Mouse (Mus musculus) stomach, embryonic 16.5 days (tissue): ENCODE data around the gene Olfr212. TPM values are rescaled to one million over a fixed set of nuclear protein-coding genes. Genes with fewer than 3 reads are reported as not detected.
"Not testable (repeated sequence)": the region's sequence is repeated elsewhere in the genome, so short reads cannot be mapped to it uniquely, and the experiment has no call there.

Experiments
- ATAC-seq: fragments of 200-750 bp; cut with Nextera tagmentation; 2 replicates; pipeline ENCODE4 v1.8.0; 2017; ENCODE audit warnings: moderate number of reproducible peaks, moderate TSS enrichment; ENCODE audit not compliant: insufficient read depth, low FRiP score
- H3K27ac ChIP-seq: fragments of 300-500 bp; sonication (generic); 2 replicates; pipeline ENCODE4 v1.5.1; 2014; ENCODE audit warnings: low read length
- H3K27me3 ChIP-seq: fragments of 300-500 bp; sonication (generic); 2 replicates; pipeline ENCODE4 v1.6.1; 2014; ENCODE audit warnings: low read length, control low read depth, mixed read lengths; ENCODE audit not compliant: control insufficient read depth, insufficient read depth
- H3K36me3 ChIP-seq: fragments of 300-500 bp; sonication (generic); 2 replicates; pipeline ENCODE4 v1.6.1; 2014; ENCODE audit warnings: low read length; ENCODE audit not compliant: control insufficient read depth, insufficient read depth
- H3K4me1 ChIP-seq: fragments of 300-500 bp; sonication (generic); 2 replicates; pipeline ENCODE4 v1.6.1; 2014; ENCODE audit warnings: low read length, control low read depth, mixed read lengths; ENCODE audit not compliant: control insufficient read depth, insufficient read depth
- H3K4me2 ChIP-seq: fragments of 300-500 bp; sonication (generic); 2 replicates; pipeline ENCODE4 v1.6.1; 2014; ENCODE audit warnings: low read depth, low read length, mixed read lengths
- H3K4me3 ChIP-seq: fragments of 300-500 bp; sonication (generic); replicated peaks from 2 replicates; pipeline ENCODE4 v1.5.1; 2014; ENCODE audit warnings: mild to moderate bottlenecking, low read length
- H3K9ac ChIP-seq: fragments of 300-500 bp; sonication (generic); 2 replicates; pipeline ENCODE4 v1.6.1; 2014; ENCODE audit warnings: low read length
- H3K9me3 ChIP-seq: fragments of 300-500 bp; sonication (generic); replicated peaks from 2 replicates; pipeline ENCODE4 v1.6.1; 2016; ENCODE audit warnings: low read length, control low read depth; ENCODE audit not compliant: control insufficient read depth
- WGBS: fragments of 180-500 bp; shearing (Covaris S2); extraction: QIAGEN DNeasy Blood & Tissue Kit; methylation state at CpG from one replicate; pipeline ENCODE4 v1.1.7; 2014; 5-methylcytosine and 5-hydroxymethylcytosine counted together
- polyA plus RNA-seq: library from polyadenylated mRNA; unstranded; fragments of >200 nt; fragmentation: Nextera tagmentation; extraction: Ambion mirVana; gene quantifications from 2 replicates; pipeline ENCODE4 v1.2.1, GENCODE M21; 2015

Olfr212 gene
- polyA plus RNA-seq, 1 experiment from 2014 or later = not detected

- Histone ChIP-seq H3K4me2 (no peak overlapping the region), H3K9me3 (no peaks in the 10 kb centered on the region), H3K4me1 (no peaks in the 10 kb centered on the region), H3K9ac (no peak overlapping the region), H3K36me3 (no peaks in the 10 kb centered on the region), H3K27me3 (no peaks in the 10 kb centered on the region), H3K4me3 (no peak overlapping the region), H3K27ac (no peak overlapping the region)
- WGBS = 79% methylated on average over 1 of the region's 1 CpGs
- ATAC-seq = no peak
Measured at GRCm38 (mm10) chr6:116495960-116496359, 10.4 kb upstream of the Olfr212 start.

- Histone ChIP-seq H3K27ac (no peak overlapping the region), H3K9ac (no peak overlapping the region), H3K4me1 (no peaks in the 10 kb centered on the region), H3K27me3 (no peaks in the 10 kb centered on the region), H3K9me3 (no peaks in the 10 kb centered on the region), H3K4me2 (no peak overlapping the region), H3K4me3 (no peak overlapping the region), H3K36me3 (no peaks in the 10 kb centered on the region)
- no peak for ATAC-seq
Measured at GRCm38 (mm10) chr6:116514832-116515231, 8.5 kb downstream of the Olfr212 start.

- Histone ChIP-seq H3K4me3 (no peak within 1 kb of the TSS), H3K27ac (no peak within 1 kb of the TSS), H3K9ac (no peak within 1 kb of the TSS), H3K9me3 (no peaks in the 10 kb centered on the region), H3K4me1 (no peaks in the 10 kb centered on the region), H3K27me3 (no peaks in the 10 kb centered on the region), H3K4me2 (no peak within 1 kb of the TSS), H3K36me3 (no peaks in the 10 kb centered on the region)
- WGBS = 76% methylated on average over 1 of the region's 1 CpGs
- ATAC-seq = no peak
Measured at GRCm38 (mm10) chr6:116538156-116538555, 31.8 kb downstream of the Olfr212 start, which contains the start of gene Olfr213. Gene Olfr213 (plus strand): TSS chr6:116538456.

DNA sequence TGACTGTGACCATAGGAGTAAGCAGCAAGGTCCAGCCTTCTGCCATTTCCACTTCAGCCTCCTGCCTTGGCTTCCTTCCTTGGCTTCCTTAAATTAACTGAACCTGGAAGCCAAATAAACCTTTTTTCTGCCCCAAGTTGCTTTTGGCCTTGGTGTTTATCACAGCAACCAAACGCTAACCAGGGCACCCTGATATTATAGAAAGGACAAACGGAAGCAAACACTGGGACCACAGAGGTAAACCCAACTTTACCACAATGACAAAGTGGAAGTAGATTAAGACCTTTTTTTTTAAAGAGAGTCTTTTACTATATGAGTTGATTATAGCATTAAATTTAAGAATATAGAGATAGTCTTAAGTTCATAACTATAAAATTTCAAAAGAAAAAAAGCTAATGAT, 36.2 kb downstream of the Olfr212 start:
- Histone ChIP-seq H3K27ac (no peak overlapping the region), H3K4me3 (no peak overlapping the region), H3K9ac (no peak overlapping the region), H3K9me3 (no peaks in the 10 kb centered on the region), H3K27me3 (no peaks in the 10 kb centered on the region), H3K4me1 (no peaks in the 10 kb centered on the region), H3K36me3 (no peaks in the 10 kb centered on the region), H3K4me2 (no peak overlapping the region)
- no peak for ATAC-seq
- WGBS = 72% methylated on average over 2 of the region's 2 CpGs

DNA sequence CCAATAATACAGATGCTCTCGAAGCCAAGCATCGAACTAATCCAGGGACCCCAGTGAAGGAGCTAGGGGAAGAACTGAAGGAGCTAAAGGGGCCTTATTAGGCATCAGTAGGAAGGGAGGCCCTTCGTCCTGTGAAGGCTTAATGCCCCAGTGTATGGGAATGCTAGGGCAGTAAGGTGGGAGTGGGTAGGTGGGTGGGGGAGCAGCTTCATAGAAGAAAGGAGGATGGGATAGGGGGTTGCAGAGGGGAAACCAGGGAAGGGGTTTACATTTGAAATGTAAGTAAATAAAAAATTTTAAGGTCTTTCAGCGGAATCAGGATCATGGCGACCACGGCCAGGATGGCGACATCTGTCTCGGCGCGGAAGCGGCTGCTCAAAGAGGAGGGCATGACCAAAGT, 44.5 kb downstream of the Olfr212 start, which contains the start of gene Gm5580:
Gene Gm5580, plus strand, starts transcription at position 301 of the 400 bp plus-strand sequence.
- H3K4me2 ChIP-seq, H3K27ac ChIP-seq, ATAC-seq, H3K9ac ChIP-seq, H3K27me3 ChIP-seq, H3K4me3 ChIP-seq, H3K4me1 ChIP-seq, H3K36me3 ChIP-seq, H3K9me3 ChIP-seq: not testable (repeated sequence)
- 93% methylated on average over 11 of the region's 11 CpGs for WGBS

GRCm38 (mm10) chr6:116553935-116554334, 47.6 kb downstream of the Olfr212 start, which contains the start of gene Olfr214:
Gene Olfr214 (plus strand): TSS chr6:116554235.
- H3K36me3 ChIP-seq = no peaks in the 10 kb centered on the region
- no peak within 1 kb of the TSS for H3K9ac ChIP-seq
- H3K4me2 ChIP-seq = no peak within 1 kb of the TSS
- H3K27ac ChIP-seq = no peak within 1 kb of the TSS
- ATAC-seq = no peak
- no peaks in the 10 kb centered on the region for H3K27me3 ChIP-seq
- H3K9me3 ChIP-seq = no peaks in the 10 kb centered on the region
- WGBS = 73% methylated on average over 1 of the region's 1 CpGs
- H3K4me3 ChIP-seq = no peak within 1 kb of the TSS
- no peaks in the 10 kb centered on the region for H3K4me1 ChIP-seq

DNA sequence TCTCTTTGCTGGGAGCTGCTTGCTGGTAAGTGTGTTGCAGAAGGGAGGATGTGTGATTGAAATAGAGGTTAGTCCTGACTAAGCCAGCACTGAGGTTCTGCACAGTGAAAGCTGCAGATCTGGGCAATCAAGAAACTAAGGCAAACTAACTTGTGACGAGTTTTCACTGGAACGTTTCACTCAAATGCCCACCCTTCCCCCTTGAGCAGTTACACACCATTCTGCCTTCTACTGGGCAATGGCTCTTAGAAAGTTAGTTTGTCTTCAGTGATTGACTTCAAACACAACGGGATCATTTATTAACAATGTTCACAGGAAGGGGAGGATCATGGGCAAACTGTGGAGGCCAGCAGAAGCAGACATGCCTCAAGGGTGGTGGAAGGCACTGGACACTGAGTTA, 48.6 kb downstream of the Olfr212 start:
- H3K36me3 ChIP-seq = no peaks in the 10 kb centered on the region
- no peak overlapping the region for H3K27ac ChIP-seq
- no peaks in the 10 kb centered on the region for H3K9me3 ChIP-seq
- ATAC-seq = no peak
- H3K4me3 ChIP-seq = no peak overlapping the region
- no peaks in the 10 kb centered on the region for H3K4me1 ChIP-seq
- no peaks in the 10 kb centered on the region for H3K27me3 ChIP-seq
- H3K9ac ChIP-seq = no peak overlapping the region
- H3K4me2 ChIP-seq = no peak overlapping the region
- 47% methylated on average over 3 of the region's 3 CpGs for WGBS

Other genes starting within 250 kb of the Olfr212 start
- 4.2 and 5.2 TPM in 2 replicates for gene Zfand4, start 242.3 kb upstream of the Olfr212 start, polyA plus RNA-seq
- gene March8, start 168.5 kb upstream of the Olfr212 start, polyA plus RNA-seq = 31.9 and 34.9 TPM in 2 replicates
- 3.4 and 3.9 TPM in 2 replicates for gene Alox5, start 45.3 kb upstream of the Olfr212 start, polyA plus RNA-seq
- not detected in 2 replicates for gene Olfr211, start 17.4 kb upstream of the Olfr212 start, polyA plus RNA-seq
- gene Olfr213, start 31.9 kb downstream of the Olfr212 start, polyA plus RNA-seq = not detected in 2 replicates
- gene Gm5580, start 44.6 kb downstream of the Olfr212 start, polyA plus RNA-seq = 0.32 and 2.3 TPM in 2 replicates
- gene Olfr214, start 47.7 kb downstream of the Olfr212 start, polyA plus RNA-seq = not detected in 2 replicates
- gene Olfr215, start 77.7 kb downstream of the Olfr212 start, polyA plus RNA-seq = not detected in 2 replicates
- 119 and 123 TPM in 2 replicates for gene Zfp422, start 122.5 kb downstream of the Olfr212 start, polyA plus RNA-seq
- gene Depp1, start 144.1 kb downstream of the Olfr212 start, polyA plus RNA-seq = 30.6 and 40.4 TPM in 2 replicates
- gene Rassf4, start 167.4 kb downstream of the Olfr212 start, polyA plus RNA-seq = 8.8 and 10.3 TPM in 2 replicates
- gene Tmem72, start 210.4 kb downstream of the Olfr212 start, polyA plus RNA-seq = 0.11 and 0.40 TPM in 2 replicates